Mouse (Mus musculus) CH12.LX (cell line): ENCODE measurements at regions not wholly inside any gene's neighbourhood (a gene's known extent, or its start where the extent isn't known, plus 50 kb on each side); places are given as distances from the start of the nearest gene placed in this dataset.

Experiments used
- DNase-seq: peaks from one replicate; pipeline ENCODE4 v3.0.0-alpha.2; 2013; ENCODE audit errors: extremely low read depth
- H3K27ac ChIP-seq: 2 replicates; pipeline ENCODE4 v1.5.1; 2012; ENCODE audit warnings: low read depth, mild to moderate bottlenecking, control low read depth, moderate library complexity; ENCODE audit not compliant: insufficient read depth
- H3K27me3 ChIP-seq: replicated peaks from 2 replicates; pipeline ENCODE3; 2012; ENCODE audit warnings: inconsistent platforms
- H3K36me3 ChIP-seq, 2 experiments: replicated peaks in 1 of 2; 2 replicates each; pipeline versions ENCODE3 to v1.6.1; 2012; ENCODE audit warnings: inconsistent platforms in 1 of 2, low read length in 1 of 2, mild to moderate bottlenecking in 1 of 2, mixed read lengths in 1 of 2, moderate library complexity in 1 of 2; ENCODE audit not compliant: control insufficient read depth in 1 of 2, insufficient read depth in 1 of 2
- H3K4me1 ChIP-seq, 2 experiments: 2 replicates each; pipeline ENCODE4 v1.6.1; 2012; ENCODE audit warnings: inconsistent platforms in 1 of 2, moderate library complexity in 1 of 2; ENCODE audit not compliant: insufficient read depth in 2 of 2, control insufficient read depth in 1 of 2
- H3K4me2 ChIP-seq: 2 replicates; pipeline ENCODE4 v1.6.1; 2012; ENCODE audit warnings: low read depth, mild to moderate bottlenecking, control low read depth; ENCODE audit not compliant: poor library complexity, insufficient read depth, severe bottlenecking
- H3K4me3 ChIP-seq, 3 experiments: fragments of 150-350 bp in 1 of 3; sonication (generic) in 1 of 3; replicated peaks in 1 of 3; 2 replicates each; pipeline versions ENCODE3 to v1.5.1; 2011 to 2012; ENCODE audit warnings: low read depth in 2 of 3, low read length in 2 of 3, mild to moderate bottlenecking in 2 of 3, moderate library complexity in 2 of 3, control low read depth in 1 of 3, improper control_type of control experiment in 1 of 3, inconsistent platforms in 1 of 3, mixed read lengths in 1 of 3; ENCODE audit not compliant: poor library complexity in 1 of 3
- H3K79me2 ChIP-seq: replicated peaks from 2 replicates; pipeline ENCODE4 v1.6.1; 2012; ENCODE audit warnings: mild to moderate bottlenecking, moderate library complexity; ENCODE audit not compliant: control insufficient read depth, poor library complexity, insufficient read depth, severe bottlenecking; ENCODE audit errors: extremely low read depth
- H3K9ac ChIP-seq: 2 replicates; pipeline ENCODE4 v1.6.1; 2012; ENCODE audit warnings: low read depth, mild to moderate bottlenecking, control low read depth, moderate library complexity; ENCODE audit not compliant: insufficient read depth
- H3K9me3 ChIP-seq: replicated peaks from 2 replicates; pipeline ENCODE3; 2012; ENCODE audit warnings: low read length, inconsistent platforms, mixed read lengths
- BHLHE40 ChIP-seq: IDR thresholded peaks from 2 replicates; pipeline ENCODE4 v1.6.1; 2011; ENCODE audit warnings: mild to moderate bottlenecking, low read depth, low read length, improper control_type of control experiment
- CHD1 ChIP-seq: IDR thresholded peaks from 2 replicates; pipeline ENCODE4 v1.6.1; 2012; ENCODE audit warnings: low read depth, low read length, improper control_type of control experiment, inconsistent platforms
- CTCF ChIP-seq, 2 experiments: IDR thresholded peaks in 1 of 2; conservative IDR thresholded peaks in 1 of 2; 2 replicates each; pipeline ENCODE4 v1.5.1; 2011 to 2012; ENCODE audit warnings: low read depth in 2 of 2, low read length in 2 of 2, improper control_type of control experiment in 1 of 2, inconsistent platforms in 1 of 2, mild to moderate bottlenecking in 1 of 2, moderate library complexity in 1 of 2
- EP300 ChIP-seq: IDR thresholded peaks from 2 replicates; pipeline ENCODE4 v1.6.1; 2011; ENCODE audit warnings: low read length, improper control_type of control experiment
- HCFC1 ChIP-seq: IDR thresholded peaks from 2 replicates; pipeline ENCODE4 v1.6.1; 2012; ENCODE audit warnings: low read depth, mild to moderate bottlenecking, inconsistent platforms, low read length, improper control_type of control experiment
- MAFK ChIP-seq: IDR thresholded peaks from 2 replicates; pipeline ENCODE4 v1.6.1; 2011; ENCODE audit warnings: low read length, improper control_type of control experiment; ENCODE audit not compliant: insufficient replicate concordance
- MAX ChIP-seq: IDR thresholded peaks from 2 replicates; pipeline ENCODE4 v1.6.1; 2011; ENCODE audit warnings: low read length, improper control_type of control experiment
- MAZ ChIP-seq: IDR thresholded peaks from 2 replicates; pipeline ENCODE4 v1.6.1; 2012; ENCODE audit warnings: low read depth, mild to moderate bottlenecking, inconsistent platforms, low read length, improper control_type of control experiment, moderate library complexity
- MYC ChIP-seq: IDR thresholded peaks from 2 replicates; pipeline ENCODE4 v1.6.1; 2011; ENCODE audit warnings: low read depth, mild to moderate bottlenecking, improper control_type of control experiment, low read length
- NELFE ChIP-seq: IDR thresholded peaks from 2 replicates; pipeline ENCODE4 v1.6.1; 2011; ENCODE audit warnings: low read depth, low read length, improper control_type of control experiment
- NRF1 ChIP-seq: IDR thresholded peaks from 2 replicates; pipeline ENCODE4 v1.6.1; 2014; ENCODE audit warnings: low read depth, mild to moderate bottlenecking, inconsistent platforms, low read length, improper control_type of control experiment, moderate library complexity
- POLR2AphosphoS2 ChIP-seq: IDR thresholded peaks from 2 replicates; pipeline ENCODE4 v1.6.1; 2011; ENCODE audit warnings: low read depth, low read length, improper control_type of control experiment
- RAD21 ChIP-seq: IDR thresholded peaks from 2 replicates; pipeline ENCODE4 v1.6.1; 2011; ENCODE audit warnings: low read depth, mild to moderate bottlenecking, low read length, improper control_type of control experiment, moderate library complexity
- RCOR1 ChIP-seq: conservative IDR thresholded peaks from 2 replicates; pipeline ENCODE4 v1.6.1; 2012; ENCODE audit warnings: low read depth, mild to moderate bottlenecking, inconsistent platforms, low read length, improper control_type of control experiment
- SIN3A ChIP-seq: IDR thresholded peaks from 2 replicates; pipeline ENCODE4 v1.6.1; 2012; ENCODE audit warnings: low read length, improper control_type of control experiment, inconsistent platforms
- UBTF ChIP-seq: IDR thresholded peaks from 2 replicates; pipeline ENCODE4 v1.6.1; 2012; ENCODE audit warnings: low read depth, mild to moderate bottlenecking, inconsistent platforms, low read length, improper control_type of control experiment, moderate library complexity
- USF1 ChIP-seq: IDR thresholded peaks from 2 replicates; pipeline ENCODE4 v1.6.1; 2014; ENCODE audit warnings: low read depth, mild to moderate bottlenecking, inconsistent platforms, low read length, improper control_type of control experiment
- USF2 ChIP-seq: conservative IDR thresholded peaks from 2 replicates; pipeline ENCODE4 v1.6.1; 2011; ENCODE audit warnings: low read depth, low read length, improper control_type of control experiment
- ZC3H11A ChIP-seq: IDR thresholded peaks from 2 replicates; pipeline ENCODE4 v1.6.1; 2012; ENCODE audit warnings: low read depth, mild to moderate bottlenecking, inconsistent platforms, low read length, improper control_type of control experiment
- ZKSCAN1 ChIP-seq: IDR thresholded peaks from 2 replicates; pipeline ENCODE4 v1.6.1; 2012; ENCODE audit warnings: low read depth, inconsistent platforms, low read length, improper control_type of control experiment, borderline replicate concordance
- ZMIZ1 ChIP-seq: IDR thresholded peaks from 2 replicates; pipeline ENCODE4 v1.6.1; 2012; ENCODE audit warnings: low read depth, mild to moderate bottlenecking, inconsistent platforms, low read length, improper control_type of control experiment
- dilution Hi-C: fragments of 300-500 bp; cut with MboI; formaldehyde crosslinking; loops from 2 replicates; pipeline ENCODE4 v1.14.3; 2020; ENCODE audit warnings: low sequenced_read_pairs; ENCODE audit not compliant: extremely low pct_unique_long_range_greater_than_20kb, extremely low pct_ligation_motif_present
- in situ Hi-C: fragments of 300-500 bp; cut with MboI; formaldehyde crosslinking; loops from 3 replicates; pipeline ENCODE4 v1.14.3; 2019; ENCODE audit warnings: low sequenced_read_pairs, low pct_ligation_motif_present, low pct_unique_long_range_greater_than_20kb, mixed read lengths

DNA sequence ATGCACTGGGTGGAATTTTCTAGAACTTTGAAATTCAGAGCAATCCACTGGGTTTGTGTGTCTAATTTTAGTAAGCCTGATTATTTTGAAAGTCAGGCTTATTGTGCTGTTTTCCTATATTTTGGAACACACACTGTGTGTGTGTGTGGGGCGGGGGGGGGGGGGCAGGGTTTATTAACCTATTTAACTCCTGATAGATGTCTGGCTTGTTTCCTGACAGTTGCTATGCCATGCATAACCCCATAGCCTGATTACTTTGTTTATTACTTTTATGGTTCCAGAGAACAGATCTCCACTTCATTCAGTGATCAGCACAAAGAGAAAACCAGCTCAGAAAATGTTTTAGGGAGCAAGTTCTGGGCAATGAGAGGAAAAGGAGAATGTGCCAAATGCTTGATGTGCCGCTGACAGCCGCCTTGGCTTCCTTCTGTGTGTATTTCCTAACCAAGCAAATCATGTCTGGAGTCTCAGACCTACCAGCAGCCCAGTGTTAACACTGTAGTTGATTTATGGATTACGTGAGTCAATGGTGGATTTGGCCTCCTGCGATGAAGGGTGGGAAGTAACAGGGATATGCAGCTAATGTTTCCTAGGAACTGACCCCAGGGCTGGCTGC lies 274.9 kb downstream of the Myh15 start:
- no peak overlapping the region for H3K27ac ChIP-seq
- dilution Hi-C loops, result no loop called here
- in situ Hi-C loops, result no loop called here
- no peak overlapping the region for H3K9ac ChIP-seq
- no peak overlapping the region for H3K4me2 ChIP-seq
- no peak overlapping the region for H3K4me3 ChIP-seq
- no peak for DNase-seq
- H3K9me3 ChIP-seq, result no peaks in the 10 kb centered on the region
- no peak for TF ChIP-seq ZC3H11A
- no peak for TF ChIP-seq UBTF
- TF ChIP-seq MAX, result no peak
- H3K79me2 ChIP-seq, result no peaks in the 10 kb centered on the region
- H3K36me3 ChIP-seq, result no peaks in the 10 kb centered on the region
- no peaks in the 10 kb centered on the region for H3K27me3 ChIP-seq
- peaks cover 0 to 8% of the 10 kb centered on the region in 2 experiments; a peak in 1 of 4 replicates for H3K4me1 ChIP-seq

DNA sequence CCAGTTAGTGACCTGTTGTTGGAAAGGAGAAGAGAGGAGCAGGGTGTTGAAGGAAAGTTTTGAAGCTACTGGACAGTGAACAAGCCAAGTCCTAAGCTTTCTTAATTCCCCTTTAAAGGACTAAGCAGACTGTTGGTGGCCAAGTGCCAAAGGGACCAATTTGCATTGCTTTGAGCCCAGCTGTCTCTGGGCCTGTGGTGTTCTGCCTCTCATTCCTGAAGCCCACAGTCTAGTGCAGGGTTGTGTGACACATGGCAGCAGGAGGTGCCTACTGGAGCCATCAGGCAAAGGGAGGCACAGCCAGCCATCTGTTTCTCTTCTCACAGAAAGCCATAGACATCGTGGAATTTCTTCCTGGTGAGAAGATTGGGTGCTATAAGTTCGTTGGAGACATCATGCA lies 278.6 kb downstream of the Myh15 start:
- Histone ChIP-seq H3K27ac (no peak overlapping the region), H3K4me2 (no peak overlapping the region), H3K4me3 (no peak overlapping the region), H3K36me3 (no peaks in the 10 kb centered on the region), H3K9ac (no peak overlapping the region), H3K4me1 (peaks cover 0 to 4% of the 10 kb centered on the region in 2 experiments; a peak in 1 of 4 replicates), H3K9me3 (no peaks in the 10 kb centered on the region), H3K79me2 (no peaks in the 10 kb centered on the region), H3K27me3 (no peaks in the 10 kb centered on the region)
- in situ Hi-C loops, result no loop called here
- dilution Hi-C loops, result no loop called here
- no peak for TF ChIP-seq ZKSCAN1
- no peak for TF ChIP-seq MAFK
- no peak for TF ChIP-seq NELFE
- TF ChIP-seq USF2, result no peak
- TF ChIP-seq HCFC1, result no peak
- TF ChIP-seq POLR2AphosphoS2, result no peak
- TF ChIP-seq USF1, result no peak
- TF ChIP-seq RAD21, result no peak
- TF ChIP-seq ZMIZ1, result no peak
- no peak for TF ChIP-seq CTCF (conservative IDR thresholded peaks at IDR 0.05 in 1 of 2, IDR thresholded peaks at IDR 0.05 in 1 of 2; ENCODE audit: low read depth in 2 of 2, low read length in 2 of 2)
- no peak for TF ChIP-seq RCOR1
- no peak for TF ChIP-seq MYC
- no peak for TF ChIP-seq EP300
- TF ChIP-seq SIN3A, result no peak
- no peak for TF ChIP-seq BHLHE40
- no peak for TF ChIP-seq MAZ
- no peak for TF ChIP-seq NRF1
- TF ChIP-seq CHD1, result no peak
- no peak for DNase-seq
